Mouse (Mus musculus) forebrain, embryonic 16.5 days (tissue): ENCODE measurements around the gene Rfk. TPM values are rescaled to one million over a fixed set of nuclear protein-coding genes. Genes with fewer than 3 reads are reported as not detected.

Experiments used
- ATAC-seq: fragments of 200-750 bp; cut with Nextera tagmentation; 2 replicates; pipeline ENCODE4 v1.8.0; 2017; ENCODE audit warnings: mild to moderate bottlenecking, moderate library complexity
- H3K27ac ChIP-seq: fragments of 300-500 bp; sonication (generic); 2 replicates; pipeline ENCODE4 v1.5.1; 2014; ENCODE audit warnings: low read length, control low read depth
- H3K27me3 ChIP-seq: fragments of 300-500 bp; sonication (generic); replicated peaks from 2 replicates; pipeline ENCODE4 v1.6.1; 2014; ENCODE audit warnings: low read length; ENCODE audit not compliant: control insufficient read depth, insufficient read depth
- H3K36me3 ChIP-seq: fragments of 300-500 bp; sonication (generic); 2 replicates; pipeline ENCODE4 v1.6.1; 2014; ENCODE audit not compliant: control insufficient read depth, insufficient read depth
- H3K4me1 ChIP-seq: fragments of 300-500 bp; sonication (generic); replicated peaks from 2 replicates; pipeline ENCODE4 v1.6.1; 2014; ENCODE audit warnings: low read length; ENCODE audit not compliant: control insufficient read depth, insufficient read depth
- H3K4me2 ChIP-seq: fragments of 300-500 bp; sonication (generic); 2 replicates; pipeline ENCODE4 v1.6.1; 2014; ENCODE audit warnings: mild to moderate bottlenecking, low read length, control low read depth
- H3K4me3 ChIP-seq: fragments of 300-500 bp; sonication (generic); replicated peaks from 2 replicates; pipeline ENCODE4 v1.5.1; 2014; ENCODE audit warnings: mild to moderate bottlenecking, low read length, control low read depth
- H3K9ac ChIP-seq: fragments of 300-500 bp; sonication (generic); replicated peaks from 2 replicates; pipeline ENCODE4 v1.6.1; 2014; ENCODE audit warnings: low read depth, low read length, control low read depth
- H3K9me3 ChIP-seq: fragments of 300-500 bp; sonication (generic); 2 replicates; pipeline ENCODE4 v1.6.1; 2016; ENCODE audit warnings: low read length; ENCODE audit not compliant: control insufficient read depth
- WGBS: fragments of 180-500 bp; shearing (Covaris S2); extraction: QIAGEN DNeasy Blood & Tissue Kit; methylation state at CpG from one replicate; pipeline ENCODE4 v1.1.7; 2014; 5-methylcytosine and 5-hydroxymethylcytosine counted together
- polyA plus RNA-seq: library from polyadenylated mRNA; unstranded; fragments of >200 nt; fragmentation: Nextera tagmentation; extraction: Ambion mirVana; gene quantifications from 2 replicates; pipeline ENCODE4 v1.2.1, GENCODE M21; 2015

Rfk gene
- polyA plus RNA-seq, 1 experiment from 2014 or later = 71.4 TPM

- Histone ChIP-seq H3K27me3 (peaks cover 7% of the 10 kb centered on the region; the same call in 1 of the 2 replicates), H3K36me3 (no peaks in the 10 kb centered on the region), H3K4me1 (peaks cover 7% of the 10 kb centered on the region), H3K9ac (no peak overlapping the region), H3K9me3 (no peaks in the 10 kb centered on the region), H3K4me3 (peak overlapping the region; percentile 33), H3K4me2 (peak overlapping the region; percentile 49), H3K27ac (no peak overlapping the region)
- peak; percentile 49; the same call in 1 of the 2 replicates for ATAC-seq
- 2% methylated on average over 50 of the region's 50 CpGs for WGBS
Observed at GRCm38 (mm10) chr19:17355950-17356867, 37.6 kb upstream of the Rfk start.

- Histone ChIP-seq H3K4me3 (no peak overlapping the region), H3K9ac (no peak overlapping the region), H3K9me3 (no peaks in the 10 kb centered on the region), H3K27ac (no peak overlapping the region), H3K4me2 (no peak overlapping the region), H3K4me1 (peaks cover 7% of the 10 kb centered on the region), H3K27me3 (peaks cover 7% of the 10 kb centered on the region; the same call in 1 of the 2 replicates), H3K36me3 (no peaks in the 10 kb centered on the region)
- 71% methylated on average over 6 of the region's 6 CpGs for whole genome bisulfite sequencing
- ATAC-seq = no peak
Observed at GRCm38 (mm10) chr19:17356932-17357331, 36.9 kb upstream of the Rfk start.

GRCm38 (mm10) chr19:17357391-17357790, 36.5 kb upstream of the Rfk start:
- 57% methylated on average over 3 of the region's 3 CpGs for WGBS

GRCm38 (mm10) chr19:17359315-17359890, 34.4 kb upstream of the Rfk start:
- peaks cover 7% of the 10 kb centered on the region for H3K4me1 ChIP-seq
- H3K4me3 ChIP-seq = no peak overlapping the region
- ATAC-seq = no peak
- peaks cover 7% of the 10 kb centered on the region; the same call in 1 of the 2 replicates for H3K27me3 ChIP-seq
- no peak overlapping the region for H3K9ac ChIP-seq
- H3K27ac ChIP-seq = no peak overlapping the region
- 81% methylated on average over 14 of the region's 14 CpGs for WGBS
- no peaks in the 10 kb centered on the region for H3K9me3 ChIP-seq
- no peaks in the 10 kb centered on the region for H3K36me3 ChIP-seq
- H3K4me2 ChIP-seq = no peak overlapping the region

More at GRCm38 (mm10) chr19:17357391-17357790, 36.5 kb upstream of the Rfk start:
- ATAC-seq = no peak
- H3K9me3 ChIP-seq = no peaks in the 10 kb centered on the region
- peaks cover 7% of the 10 kb centered on the region for H3K4me1 ChIP-seq
- no peaks in the 10 kb centered on the region for H3K36me3 ChIP-seq
- no peak overlapping the region for H3K27ac ChIP-seq
- H3K9ac ChIP-seq = no peak overlapping the region
- no peak overlapping the region for H3K4me2 ChIP-seq
- peaks cover 7% of the 10 kb centered on the region; the same call in 1 of the 2 replicates for H3K27me3 ChIP-seq
- no peak overlapping the region for H3K4me3 ChIP-seq

- no peak overlapping the region for H3K4me3 ChIP-seq
- peaks cover 5% of the 10 kb centered on the region for H3K4me1 ChIP-seq
- H3K4me2 ChIP-seq = no peak overlapping the region
- no peaks in the 10 kb centered on the region for H3K36me3 ChIP-seq
- H3K27ac ChIP-seq = no peak overlapping the region
- H3K27me3 ChIP-seq = no peaks in the 10 kb centered on the region
- WGBS = 83% methylated on average over 2 of the region's 2 CpGs
- ATAC-seq = no peak
- H3K9ac ChIP-seq = no peak overlapping the region
- H3K9me3 ChIP-seq = no peaks in the 10 kb centered on the region
Observed at GRCm38 (mm10) chr19:17361181-17361580, 32.7 kb upstream of the Rfk start.

- ATAC-seq = no peak
- Histone ChIP-seq H3K4me2 (no peak overlapping the region), H3K27me3 (no peaks in the 10 kb centered on the region), H3K36me3 (no peaks in the 10 kb centered on the region), H3K27ac (no peak overlapping the region), H3K9me3 (no peaks in the 10 kb centered on the region), H3K4me3 (no peak overlapping the region), H3K4me1 (no peaks in the 10 kb centered on the region), H3K9ac (no peak overlapping the region)
- 45% methylated on average over 3 of the region's 3 CpGs for whole genome bisulfite sequencing
Observed at GRCm38 (mm10) chr19:17364741-17365140, 29.1 kb upstream of the Rfk start.

- Histone ChIP-seq H3K4me3 (no peak overlapping the region), H3K36me3 (no peaks in the 10 kb centered on the region), H3K9ac (no peak overlapping the region), H3K4me1 (no peaks in the 10 kb centered on the region), H3K4me2 (no peak overlapping the region), H3K27ac (no peak overlapping the region), H3K9me3 (no peaks in the 10 kb centered on the region), H3K27me3 (no peaks in the 10 kb centered on the region)
- no peak for ATAC-seq
- 95% methylated on average over 8 of the region's 8 CpGs for WGBS
Observed at GRCm38 (mm10) chr19:17366364-17367090, 27.3 kb upstream of the Rfk start.

- 92% methylated on average over 9 of the region's 9 CpGs for WGBS
- no peaks in the 10 kb centered on the region for H3K9me3 ChIP-seq
Observed at GRCm38 (mm10) chr19:17368557-17368956, 25.3 kb upstream of the Rfk start.

GRCm38 (mm10) chr19:17369581-17369980, 24.3 kb upstream of the Rfk start:
- 61% methylated on average over 7 of the region's 7 CpGs for WGBS

More at GRCm38 (mm10) chr19:17368557-17368956, 25.3 kb upstream of the Rfk start:
- Histone ChIP-seq H3K27me3 (no peaks in the 10 kb centered on the region), H3K36me3 (no peaks in the 10 kb centered on the region), H3K4me1 (no peaks in the 10 kb centered on the region), H3K4me3 (no peak overlapping the region), H3K4me2 (no peak overlapping the region), H3K27ac (no peak overlapping the region), H3K9ac (no peak overlapping the region)
- ATAC-seq = no peak

More at GRCm38 (mm10) chr19:17369581-17369980, 24.3 kb upstream of the Rfk start:
- no peaks in the 10 kb centered on the region for H3K27me3 ChIP-seq
- H3K36me3 ChIP-seq = no peaks in the 10 kb centered on the region
- ATAC-seq = no peak
- H3K27ac ChIP-seq = no peak overlapping the region
- no peak overlapping the region for H3K4me2 ChIP-seq
- no peak overlapping the region for H3K4me3 ChIP-seq
- H3K4me1 ChIP-seq = no peaks in the 10 kb centered on the region
- no peaks in the 10 kb centered on the region for H3K9me3 ChIP-seq
- no peak overlapping the region for H3K9ac ChIP-seq
